8 mouse cellular contexts compared by ENCODE assay signal in the genomic region with DNA sequence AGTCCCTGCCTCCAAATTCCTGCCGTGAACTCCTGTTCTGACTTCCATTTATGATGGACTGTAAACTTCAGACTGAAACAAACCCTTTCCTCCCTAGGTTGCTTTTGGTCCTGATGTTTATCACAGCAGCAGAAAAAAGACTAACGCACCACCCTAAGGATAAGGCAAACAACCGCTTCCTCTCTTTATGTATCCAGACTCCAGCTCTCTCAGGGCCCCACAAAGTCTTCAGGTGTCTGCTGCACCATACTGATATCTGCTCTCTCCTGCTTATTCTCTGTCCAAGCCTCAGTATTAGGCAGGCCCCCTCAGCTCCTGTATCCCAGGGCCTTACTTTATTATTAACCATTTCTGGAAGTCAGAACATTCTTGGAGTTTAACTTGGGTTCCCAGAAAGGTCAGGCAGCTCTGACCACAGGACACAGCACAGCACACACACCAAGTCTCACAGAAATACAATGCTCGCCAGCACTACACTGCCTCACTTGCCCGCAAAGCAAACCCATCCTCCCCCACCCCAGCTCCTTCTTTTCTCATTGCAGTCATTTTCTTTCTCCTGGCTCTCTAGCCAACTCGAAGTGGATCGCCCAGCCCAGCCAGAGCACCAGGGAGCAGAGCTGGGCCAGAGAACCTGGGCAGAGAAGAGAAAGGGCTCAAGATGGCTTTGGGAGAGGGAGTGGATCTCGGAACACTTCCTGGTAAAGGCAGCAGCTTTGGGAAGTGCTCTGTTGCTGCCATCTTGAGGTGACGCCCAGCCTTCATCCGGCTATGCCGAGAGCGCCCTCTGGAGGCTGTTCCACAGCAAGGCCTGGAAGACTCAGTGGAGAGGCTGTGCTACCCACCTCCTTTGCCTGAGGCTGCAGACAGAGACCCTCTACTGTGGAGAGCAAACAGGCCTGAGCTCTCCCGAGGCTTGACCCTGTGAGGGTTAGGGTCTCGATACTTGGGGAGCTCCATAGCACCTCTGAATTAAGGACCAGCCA. TPM values are rescaled to one million over a fixed set of nuclear protein-coding genes. Genes with fewer than 3 reads are reported as not detected.
DNase-seq lines count a peak whose midpoint lies in the region; ATAC-seq and TF ChIP-seq lines count a peak whose summit lies in the region.

No protein-coding gene starts in this region.

- peak; percentile 78 for DNase-seq in c-Kit-positive CD71-positive TER-119-negative erythroid progenitor cells, embryonic 14.5 days (ENCODE audit: low read depth)
- DNase-seq in heart, postnatal 10 days = peak; percentile 91 to 95
- peak; percentile 89 to 96 for DNase-seq in kidney, postnatal 36 days
- DNase-seq in neural tube, embryonic 11.5 days (ENCODE audit: low spot score) = peak; percentile 93

- WGBS in forebrain, embryonic 12.5 days = 29% methylated on average over 14 of the region's 14 CpGs
- 24% methylated on average over 14 of the region's 14 CpGs for WGBS in liver, embryonic 15.5 days (ENCODE audit: insufficient replicate concordance)
- WGBS in neural tube, embryonic 11.5 days = 31% methylated on average over 14 of the region's 14 CpGs
- 28% methylated on average over 14 of the region's 14 CpGs for WGBS in stomach, embryonic 15.5 days

- no peak overlapping the region; the same call in 1 of the 2 replicates for H3K9ac ChIP-seq in forebrain, embryonic 12.5 days
- no peak overlapping the region for H3K9ac ChIP-seq in liver, embryonic 15.5 days
- peak overlapping the region; percentile 56 for H3K9ac ChIP-seq in neural tube, embryonic 11.5 days (ENCODE audit: low read length)
- no peak overlapping the region for H3K9ac ChIP-seq in stomach, embryonic 15.5 days

- peak overlapping the region; percentile 42 for H3K4me2 ChIP-seq in forebrain, embryonic 12.5 days
- H3K4me2 ChIP-seq in liver, embryonic 15.5 days = peak overlapping the region; percentile 43; the same call in 1 of the 2 replicates
- H3K4me2 ChIP-seq in neural tube, embryonic 11.5 days (ENCODE audit: low read depth) = peak overlapping the region; percentile 18
- H3K4me2 ChIP-seq in stomach, embryonic 15.5 days = peak overlapping the region; percentile 37

- TF ChIP-seq CTCF in E14TG2a.4 (conservative IDR thresholded peaks at IDR 0.05; ENCODE audit: low read length) = peak; percentile 93

- H3K27me3 ChIP-seq in E14TG2a.4 (ENCODE audit: insufficient read depth, low read length) = peaks cover 19% of the 10 kb centered on the region
- peaks cover 21% of the 10 kb centered on the region for H3K27me3 ChIP-seq in forebrain, embryonic 12.5 days
- peaks cover 10% of the 10 kb centered on the region; the same call in 1 of the 2 replicates for H3K27me3 ChIP-seq in liver, embryonic 15.5 days
- no peaks in the 10 kb centered on the region for H3K27me3 ChIP-seq in neural tube, embryonic 11.5 days (ENCODE audit: control insufficient read depth, insufficient read depth, low read length)
- no peaks in the 10 kb centered on the region for H3K27me3 ChIP-seq in stomach, embryonic 15.5 days (replicated peaks)

- peaks cover 45% of the 10 kb centered on the region for H3K4me1 ChIP-seq in E14TG2a.4 (replicated peaks; ENCODE audit: low read depth, low read length)
- peaks cover 15% of the 10 kb centered on the region for H3K4me1 ChIP-seq in forebrain, embryonic 12.5 days
- peaks cover 13% of the 10 kb centered on the region for H3K4me1 ChIP-seq in liver, embryonic 15.5 days (replicated peaks)
- peaks cover 15% of the 10 kb centered on the region for H3K4me1 ChIP-seq in neural tube, embryonic 11.5 days (ENCODE audit: control insufficient read depth, insufficient read depth, low read length)
- H3K4me1 ChIP-seq in stomach, embryonic 15.5 days = peaks cover 37% of the 10 kb centered on the region

- H3K36me3 ChIP-seq in E14TG2a.4 (ENCODE audit: insufficient read depth, low read length) = no peaks in the 10 kb centered on the region; the same call in 1 of the 2 replicates
- no peaks in the 10 kb centered on the region for H3K36me3 ChIP-seq in forebrain, embryonic 12.5 days (replicated peaks)
- no peaks in the 10 kb centered on the region for H3K36me3 ChIP-seq in liver, embryonic 15.5 days (replicated peaks)
- H3K36me3 ChIP-seq in neural tube, embryonic 11.5 days (ENCODE audit: control insufficient read depth, insufficient read depth, low read length) = no peaks in the 10 kb centered on the region
- no peaks in the 10 kb centered on the region for H3K36me3 ChIP-seq in stomach, embryonic 15.5 days

- H3K4me3 ChIP-seq in E14TG2a.4 (replicated peaks; ENCODE audit: low read length) = peak overlapping the region; percentile 61
- peak overlapping the region; percentile 21 for H3K4me3 ChIP-seq in forebrain, embryonic 12.5 days (replicated peaks)
- H3K4me3 ChIP-seq in liver, embryonic 15.5 days (replicated peaks) = no peak overlapping the region
- H3K4me3 ChIP-seq in neural tube, embryonic 11.5 days (ENCODE audit: low read depth, low read length) = no peak overlapping the region
- H3K4me3 ChIP-seq in stomach, embryonic 15.5 days (replicated peaks) = 0 out of 2 replicates have a peak overlapping the region, but pooled peaks have one; percentile 16

- intact Hi-C loops in heart, postnatal 10 days (cut with DNase I) = loop anchor here (1.0 to 2.0 kb wide), 2 partner anchors 42 to 89 kb away; no protein-coding TSS in a partner anchor

- peak overlapping the region; percentile 71 for H3K27ac ChIP-seq in forebrain, embryonic 12.5 days
- H3K27ac ChIP-seq in liver, embryonic 15.5 days (replicated peaks) = no peak overlapping the region
- H3K27ac ChIP-seq in neural tube, embryonic 11.5 days (ENCODE audit: low read depth, low read length) = 0 out of 2 replicates have a peak overlapping the region, but pooled peaks have one; percentile 21
- peak overlapping the region; percentile 54 for H3K27ac ChIP-seq in stomach, embryonic 15.5 days

- no peaks in the 10 kb centered on the region for H3K9me3 ChIP-seq in E14TG2a.4 (ENCODE audit: low read length)
- no peaks in the 10 kb centered on the region for H3K9me3 ChIP-seq in forebrain, embryonic 12.5 days
- H3K9me3 ChIP-seq in liver, embryonic 15.5 days (replicated peaks) = no peaks in the 10 kb centered on the region
- H3K9me3 ChIP-seq in neural tube, embryonic 11.5 days (ENCODE audit: control insufficient read depth, low read length) = no peaks in the 10 kb centered on the region
- H3K9me3 ChIP-seq in stomach, embryonic 15.5 days = no peaks in the 10 kb centered on the region

- peak; percentile 87 for ATAC-seq in forebrain, embryonic 12.5 days (ENCODE audit: low FRiP score)
- ATAC-seq in liver, embryonic 15.5 days (ENCODE audit: insufficient read depth) = no peak
- peak; percentile 77 for ATAC-seq in neural tube, embryonic 11.5 days (ENCODE audit: insufficient read depth, low FRiP score, low TSS enrichment)
- ATAC-seq in stomach, embryonic 15.5 days (ENCODE audit: insufficient read depth, low FRiP score, low read depth) = peak; percentile 19; the same call in 1 of the 2 replicates

RNA-seq across cellular contexts. Expression of a gene that starts 1.4 kb away (rescaled TPM):
- 0.23 and 0.33 TPM in 2 replicates for polyA plus RNA-seq in forebrain, embryonic 12.5 days (2016; fragmentation: Nextera tagmentation; extraction: Ambion mirVana)
- under 1 TPM in 1 of 2 experiments, not detected in 1; 0.15 TPM for total RNA-seq in heart, postnatal 10 days (2021)
- not detected in 2 replicates for polyA plus RNA-seq in liver, embryonic 15.5 days (2015; fragmentation: Nextera tagmentation; extraction: Ambion mirVana)
- 1.1 and 1.4 TPM in 2 replicates for polyA plus RNA-seq in neural tube, embryonic 11.5 days (2014; fragmentation: Nextera tagmentation; extraction: Ambion mirVana)
- polyA plus RNA-seq in stomach, embryonic 15.5 days (2015; fragmentation: Nextera tagmentation; extraction: Ambion mirVana) = 0.70 and 1.0 TPM in 2 replicates

RNA-seq across cellular contexts. Expression of a gene that starts 11.8 kb away (rescaled TPM):
- 0.64 and 0.68 TPM in 2 replicates for polyA plus RNA-seq in forebrain, embryonic 12.5 days (2016; fragmentation: Nextera tagmentation; extraction: Ambion mirVana)
- under 1 TPM in 1 of 2 experiments, not detected in 1; 0.22 TPM for total RNA-seq in heart, postnatal 10 days (2021)
- 0.05 and 0.06 TPM in 2 replicates for polyA plus RNA-seq in liver, embryonic 15.5 days (2015; fragmentation: Nextera tagmentation; extraction: Ambion mirVana)
- 1.7 and 2.1 TPM in 2 replicates for polyA plus RNA-seq in neural tube, embryonic 11.5 days (2014; fragmentation: Nextera tagmentation; extraction: Ambion mirVana)
- polyA plus RNA-seq in stomach, embryonic 15.5 days (2015; fragmentation: Nextera tagmentation; extraction: Ambion mirVana) = 3.6 and 4.5 TPM in 2 replicates

RNA-seq across cellular contexts. Expression of a gene that starts 16.2 kb away (rescaled TPM):
- polyA plus RNA-seq in forebrain, embryonic 12.5 days (2016; fragmentation: Nextera tagmentation; extraction: Ambion mirVana) = 0.11 TPM in 1 of 2 replicates, not detected in the other
- total RNA-seq in heart, postnatal 10 days (2021) = under 1 TPM in 1 of 2 experiments, not detected in 1; 0.38 TPM
- 0.06 TPM in 1 of 2 replicates, not detected in the other for polyA plus RNA-seq in liver, embryonic 15.5 days (2015; fragmentation: Nextera tagmentation; extraction: Ambion mirVana)
- polyA plus RNA-seq in neural tube, embryonic 11.5 days (2014; fragmentation: Nextera tagmentation; extraction: Ambion mirVana) = 0.08 and 0.11 TPM in 2 replicates
- 5.2 and 6.7 TPM in 2 replicates for polyA plus RNA-seq in stomach, embryonic 15.5 days (2015; fragmentation: Nextera tagmentation; extraction: Ambion mirVana)

RNA-seq across cellular contexts. Expression of a gene that starts 17.2 kb away (rescaled TPM):
- polyA plus RNA-seq in forebrain, embryonic 12.5 days (2016; fragmentation: Nextera tagmentation; extraction: Ambion mirVana) = 10.2 and 11.0 TPM in 2 replicates
- total RNA-seq in heart, postnatal 10 days (2021) = 1 to 10 TPM; 4.2 to 4.6 TPM
- polyA plus RNA-seq in liver, embryonic 15.5 days (2015; fragmentation: Nextera tagmentation; extraction: Ambion mirVana) = 0.26 and 0.44 TPM in 2 replicates
- polyA plus RNA-seq in neural tube, embryonic 11.5 days (2014; fragmentation: Nextera tagmentation; extraction: Ambion mirVana) = 11.5 and 12.4 TPM in 2 replicates
- polyA plus RNA-seq in stomach, embryonic 15.5 days (2015; fragmentation: Nextera tagmentation; extraction: Ambion mirVana) = 9.6 and 10.1 TPM in 2 replicates

RNA-seq across cellular contexts. Expression of a gene that starts 22.5 kb away (rescaled TPM):
- polyA plus RNA-seq in forebrain, embryonic 12.5 days (2016; fragmentation: Nextera tagmentation; extraction: Ambion mirVana) = 3.8 and 3.9 TPM in 2 replicates
- total RNA-seq in heart, postnatal 10 days (2021) = 10 to 100 TPM; 22.7 to 29.8 TPM
- polyA plus RNA-seq in liver, embryonic 15.5 days (2015; fragmentation: Nextera tagmentation; extraction: Ambion mirVana) = 0.46 and 0.85 TPM in 2 replicates
- polyA plus RNA-seq in neural tube, embryonic 11.5 days (2014; fragmentation: Nextera tagmentation; extraction: Ambion mirVana) = 3.3 and 3.7 TPM in 2 replicates
- polyA plus RNA-seq in stomach, embryonic 15.5 days (2015; fragmentation: Nextera tagmentation; extraction: Ambion mirVana) = 2.8 and 4.4 TPM in 2 replicates

Comparison
In these comparisons a context has a peak if more than half of its experiments do, and no peak if none do; other contexts are left out.
1. H3K4me3 ChIP-seq: peak in E14TG2a.4 (single experiment), forebrain, embryonic 12.5 days (single experiment) and stomach, embryonic 15.5 days (single experiment); none in liver, embryonic 15.5 days (single experiment) and neural tube, embryonic 11.5 days (single experiment).
2. Peak in every context shown above with its lines, with median percentiles within 50 percentile points of each other: DNase-seq and H3K4me2 ChIP-seq.